8 mouse cellular contexts compared by ENCODE assay signal in genomic region chr12:114012860-114013259, GRCm38 (mm10).
DNase-seq lines count a peak whose midpoint lies in the region; ATAC-seq and TF ChIP-seq lines count a peak whose summit lies in the region.
"Not testable (repeated sequence)": the region's sequence is repeated elsewhere in the genome, so short reads cannot be mapped to it uniquely, and the experiment has no call there.

No protein-coding gene starts in this region.

- not testable (repeated sequence) for TF ChIP-seq POLR2A in thymus, adult 2 months (IDR thresholded peaks at IDR 0.05; ENCODE audit: control insufficient read depth, extremely low read depth, insufficient read depth, low read length, poor library complexity)

- not testable (repeated sequence) for H3K4me3 ChIP-seq in heart, postnatal 0 days (ENCODE audit: low read depth, low read length); thymus, adult 2 months (ENCODE audit: control insufficient read depth, insufficient read depth, low read length)

- H3K4me2 ChIP-seq in heart, postnatal 0 days (ENCODE audit: low read depth, low read length), result not testable (repeated sequence)

- H3K9ac ChIP-seq in heart, postnatal 0 days (replicated peaks; ENCODE audit: low read depth, low read length), result not testable (repeated sequence)

- ATAC-seq in common myeloid progenitor, adult 5-6 weeks (replicated peaks; ENCODE audit: low read depth, poor library complexity, severe bottlenecking), result peak; percentile 90
- ATAC-seq in heart, postnatal 0 days (ENCODE audit: insufficient read depth, low read depth), result not testable (repeated sequence)

- TF ChIP-seq EP300 in heart, postnatal 0 days (IDR thresholded peaks at IDR 0.05; ENCODE audit: low read depth), result not testable (repeated sequence)

- H3K9me3 ChIP-seq in heart, postnatal 0 days (replicated peaks; ENCODE audit: control insufficient read depth, low read length), result not testable (repeated sequence)

- not testable (repeated sequence) for H3K27me3 ChIP-seq in heart, postnatal 0 days (ENCODE audit: control insufficient read depth, insufficient read depth, low read length); thymus, adult 2 months (ENCODE audit: control insufficient read depth, insufficient read depth, low read length)

- H3K27ac ChIP-seq in heart, postnatal 0 days (ENCODE audit: low read depth); thymus, adult 2 months (ENCODE audit: control insufficient read depth, insufficient read depth, low read length): not testable (repeated sequence)

- 25% methylated on average over 4 of the region's 4 CpGs for WGBS in heart, postnatal 0 days
- WGBS in thymus, adult 2 months, result 17% methylated on average over 4 of the region's 4 CpGs

- not testable (repeated sequence) for H3K4me1 ChIP-seq in heart, postnatal 0 days (ENCODE audit: control insufficient read depth, insufficient read depth); thymus, adult 2 months (replicated peaks; ENCODE audit: control insufficient read depth, insufficient read depth, low read length)

- not testable (repeated sequence) for H3K36me3 ChIP-seq in heart, postnatal 0 days (replicated peaks; ENCODE audit: control insufficient read depth, insufficient read depth, low read length); thymus, adult 2 months (ENCODE audit: control insufficient read depth, insufficient read depth, low read length)

- peak; percentile 82 to 96 for DNase-seq in CD8-positive naive resting alpha-beta T cell, adult 2 months (ENCODE audit: low read depth in 2 of 2, low spot score in 2 of 2)
- peak; percentile 23 for DNase-seq in adrenal gland, adult 8-10 months
- DNase-seq in heart, postnatal 0 days (ENCODE audit: low spot score), result not testable (repeated sequence)
- peak; percentile 82 for DNase-seq in kidney, postnatal 14 days
- peak; percentile 20 for DNase-seq in lung, adult 18-20 months
- DNase-seq in ovary, postnatal 36 days (ENCODE audit: low spot score), result peak; percentile 12
- DNase-seq in thymus, adult 2 months, result peak; percentile 95

- TF ChIP-seq CTCF in heart, postnatal 0 days (IDR thresholded peaks at IDR 0.05; ENCODE audit: low read depth), result peak; percentile 19; the same call in 1 of the 2 replicates
- not testable (repeated sequence) for TF ChIP-seq CTCF in thymus, adult 2 months (IDR thresholded peaks at IDR 0.05; ENCODE audit: borderline replicate concordance, control insufficient read depth, extremely low read depth, insufficient read depth, low read length, poor library complexity)
